9 mouse cellular contexts compared by ENCODE assay signal in genomic region chr2:30269241-30269990, GRCm38 (mm10). TPM values are rescaled to one million over a fixed set of nuclear protein-coding genes. Genes with fewer than 3 reads are reported as not detected.
A peak's percentile ranks its signal among the peaks of the same experiment; 100 is the strongest.
DNase-seq lines count a peak whose midpoint lies in the region; ATAC-seq and TF ChIP-seq lines count a peak whose summit lies in the region.
"Had no signal": no experiment of that assay in that cellular context is flagged by ENCODE, and none has a peak within 500 bp of the region (broad histone marks: within the 10 kb centered on the region; RNA-seq: fewer than 3 reads in every experiment).

No protein-coding gene starts in this region.

- peaks cover 4% of the 10 kb centered on the region; the same call in 1 of the 2 replicates for H3K4me1 ChIP-seq in cortical plate, adult 2 months (ENCODE audit: control insufficient read depth, insufficient read depth, low read length)
- H3K4me1 ChIP-seq in limb, embryonic 13.5 days, result peaks cover 36% of the 10 kb centered on the region

- ATAC-seq in limb, embryonic 13.5 days (ENCODE audit: low FRiP score, low read depth), result no peak

- H3K27me3 ChIP-seq in limb, embryonic 13.5 days, result no peaks in the 10 kb centered on the region

- WGBS in limb, embryonic 13.5 days, result 82% methylated on average over 17 of the region's 17 CpGs

- H3K9ac ChIP-seq in limb, embryonic 13.5 days, result peak overlapping the region; percentile 43; the same call in 1 of the 2 replicates

- no peak for TF ChIP-seq POLR2A in cortical plate, adult 2 months (IDR thresholded peaks at IDR 0.05; ENCODE audit: extremely low read depth, insufficient read depth, low read length)

- no peak overlapping the region for H3K4me2 ChIP-seq in limb, embryonic 13.5 days (replicated peaks)

- H3K4me3 ChIP-seq in cortical plate, adult 2 months (ENCODE audit: insufficient read depth, low read length), result no peak overlapping the region
- no peak overlapping the region for H3K4me3 ChIP-seq in limb, embryonic 13.5 days

- peak overlapping the region; percentile 29 for H3K27ac ChIP-seq in cortical plate, adult 2 months (ENCODE audit: insufficient read depth, low read length)
- peak overlapping the region; percentile 62; the same call in 1 of the 2 replicates for H3K27ac ChIP-seq in limb, embryonic 13.5 days

- no peak for TF ChIP-seq CTCF in cortical plate, adult 2 months (IDR thresholded peaks at IDR 0.05; ENCODE audit: extremely low read depth, insufficient read depth, low read length)

- peaks cover 8% of the 10 kb centered on the region for H3K36me3 ChIP-seq in limb, embryonic 13.5 days

- peak; percentile 35 for DNase-seq in cerebellum, adult 9-11 months
- no peak for DNase-seq in cerebellum, postnatal 10 days
- peak; percentile 20 for DNase-seq in layer of hippocampus, adult 9-11 months
- DNase-seq in layer of hippocampus, adult 8-10 months (ENCODE audit: low spot score in 2 of 2), result no peak
- no peak for DNase-seq in urinary bladder, postnatal 14 days (ENCODE audit: low spot score)
- DNase-seq in layer of hippocampus, postnatal 36 days, result no peak

- H3K9me3 ChIP-seq in limb, embryonic 13.5 days, result no peaks in the 10 kb centered on the region

RNA-seq across cellular contexts. Expression of gene Phyhd1, which starts 3.4 kb away (rescaled TPM):
- total RNA-seq in layer of hippocampus, adult 8-10 months (2022), result 10 to 100 TPM; 19.3 to 33.3 (median 24.4) TPM
- 32.2 and 34.1 TPM in 2 replicates for polyA plus RNA-seq in cortical plate, adult 2 months (2012; rRNA removed)
- polyA plus RNA-seq in limb, embryonic 13.5 days (2015; fragmentation: Nextera tagmentation; extraction: Ambion mirVana), result 4.1 and 4.5 TPM in 2 replicates
- 10 to 100 TPM; 16.8 to 21.9 TPM for total RNA-seq in layer of hippocampus, postnatal 36 days (2021)

RNA-seq across cellular contexts. Expression of gene Gm28038, which starts 11.4 kb away (rescaled TPM):
- total RNA-seq in layer of hippocampus, adult 8-10 months (2022), result not detected
- polyA plus RNA-seq in cortical plate, adult 2 months (2012; rRNA removed), result not detected in 2 replicates
- not detected in 2 replicates for polyA plus RNA-seq in limb, embryonic 13.5 days (2015; fragmentation: Nextera tagmentation; extraction: Ambion mirVana)
- not detected for total RNA-seq in layer of hippocampus, postnatal 36 days (2021)
- polyA plus RNA-seq: large intestine, adult 2 months had no signal

RNA-seq across cellular contexts. Expression of gene Dolk, which starts 16.7 kb away (rescaled TPM):
- 10 to 100 TPM; 20.4 to 24.6 (median 23.6) TPM for total RNA-seq in layer of hippocampus, adult 8-10 months (2022)
- polyA plus RNA-seq in cortical plate, adult 2 months (2012; rRNA removed), result 16.7 and 16.9 TPM in 2 replicates
- polyA plus RNA-seq in limb, embryonic 13.5 days (2015; fragmentation: Nextera tagmentation; extraction: Ambion mirVana), result 30.8 and 32.0 TPM in 2 replicates
- total RNA-seq in layer of hippocampus, postnatal 36 days (2021), result 10 to 100 TPM; 20.9 to 22.2 TPM

RNA-seq across cellular contexts. Expression of gene Nup188, which starts 16.8 kb away (rescaled TPM):
- total RNA-seq in layer of hippocampus, adult 8-10 months (2022), result 10 to 100 TPM; 18.6 to 22.4 (median 20.6) TPM
- 15.7 and 16.5 TPM in 2 replicates for polyA plus RNA-seq in cortical plate, adult 2 months (2012; rRNA removed)
- polyA plus RNA-seq in limb, embryonic 13.5 days (2015; fragmentation: Nextera tagmentation; extraction: Ambion mirVana), result 33.7 and 41.2 TPM in 2 replicates
- total RNA-seq in layer of hippocampus, postnatal 36 days (2021), result 10 to 100 TPM; 21.1 to 23.4 TPM

RNA-seq across cellular contexts. Expression of gene Gm28035, which starts 29.0 kb away (rescaled TPM):
- total RNA-seq in layer of hippocampus, adult 8-10 months (2022), result 10 to 100 TPM in 2 of 4 experiments, 1 to 10 TPM in 2; 6.7 to 11.6 (median 9.9) TPM
- 17.7 and 18.5 TPM in 2 replicates for polyA plus RNA-seq in cortical plate, adult 2 months (2012; rRNA removed)
- polyA plus RNA-seq in limb, embryonic 13.5 days (2015; fragmentation: Nextera tagmentation; extraction: Ambion mirVana), result 0.22 TPM in 1 of 2 replicates, not detected in the other
- 10 to 100 TPM in 1 of 2 experiments, 1 to 10 TPM in 1; 9.2 to 11.1 TPM for total RNA-seq in layer of hippocampus, postnatal 36 days (2021)

Comparison
In these comparisons a context has a peak if more than half of its experiments do, and no peak if none do; other contexts are left out.
1. DNase-seq: peak in cerebellum, adult 9-11 months (single experiment) and layer of hippocampus, adult 9-11 months (single experiment); none in cerebellum, postnatal 10 days (0 of 2), layer of hippocampus, adult 8-10 months (0 of 2), urinary bladder, postnatal 14 days (single experiment) and layer of hippocampus, postnatal 36 days (0 of 2).